Mouse (Mus musculus) embryonic fibroblast, embryonic 13.5 days (primary cell): ENCODE results near the gene Hoxb4.

ENCODE experiments used
- CTCF ChIP-seq: IDR thresholded peaks from 2 replicates; pipeline ENCODE4 v1.5.1; 2011; ENCODE audit warnings: mild to moderate bottlenecking, control low read depth, low read length, moderate library complexity, borderline replicate concordance; ENCODE audit not compliant: insufficient read depth
- POLR2A ChIP-seq: IDR thresholded peaks from 2 replicates; pipeline ENCODE4 v1.6.1; 2011; ENCODE audit warnings: low read depth, mild to moderate bottlenecking, control low read depth, low read length, moderate library complexity

- TF ChIP-seq POLR2A: no peak
- no peak for TF ChIP-seq CTCF
Measured at GRCm38 (mm10) chr11:96332105-96332504, 14.0 kb downstream of the Hoxb4 start.
